Mouse (Mus musculus) CH12.LX (cell line): ENCODE measurements around the gene B3gnt2. TPM values are rescaled to one million over a fixed set of nuclear protein-coding genes. Genes with fewer than 3 reads are reported as not detected.
A peak's percentile ranks its signal among the peaks of the same experiment; 100 is the strongest.

Experiments
- DNase-seq: peaks from one replicate; pipeline ENCODE4 v3.0.0-alpha.2; 2013; ENCODE audit errors: extremely low read depth
- H3K27ac ChIP-seq: 2 replicates; pipeline ENCODE4 v1.5.1; 2012; ENCODE audit warnings: low read depth, mild to moderate bottlenecking, control low read depth, moderate library complexity; ENCODE audit not compliant: insufficient read depth
- H3K27me3 ChIP-seq: replicated peaks from 2 replicates; pipeline ENCODE3; 2012; ENCODE audit warnings: inconsistent platforms
- H3K36me3 ChIP-seq, 2 experiments: replicated peaks in 1 of 2; 2 replicates each; pipeline versions ENCODE3 to v1.6.1; 2012; ENCODE audit warnings: inconsistent platforms in 1 of 2, low read length in 1 of 2, mild to moderate bottlenecking in 1 of 2, mixed read lengths in 1 of 2, moderate library complexity in 1 of 2; ENCODE audit not compliant: control insufficient read depth in 1 of 2, insufficient read depth in 1 of 2
- H3K4me1 ChIP-seq, 2 experiments: 2 replicates each; pipeline ENCODE4 v1.6.1; 2012; ENCODE audit warnings: inconsistent platforms in 1 of 2, moderate library complexity in 1 of 2; ENCODE audit not compliant: insufficient read depth in 2 of 2, control insufficient read depth in 1 of 2
- H3K4me2 ChIP-seq: 2 replicates; pipeline ENCODE4 v1.6.1; 2012; ENCODE audit warnings: low read depth, mild to moderate bottlenecking, control low read depth; ENCODE audit not compliant: poor library complexity, insufficient read depth, severe bottlenecking
- H3K4me3 ChIP-seq, 3 experiments: fragments of 150-350 bp in 1 of 3; sonication (generic) in 1 of 3; replicated peaks in 1 of 3; 2 replicates each; pipeline versions ENCODE3 to v1.5.1; 2011 to 2012; ENCODE audit warnings: low read depth in 2 of 3, low read length in 2 of 3, mild to moderate bottlenecking in 2 of 3, moderate library complexity in 2 of 3, control low read depth in 1 of 3, improper control_type of control experiment in 1 of 3, inconsistent platforms in 1 of 3, mixed read lengths in 1 of 3; ENCODE audit not compliant: poor library complexity in 1 of 3
- H3K79me2 ChIP-seq: replicated peaks from 2 replicates; pipeline ENCODE4 v1.6.1; 2012; ENCODE audit warnings: mild to moderate bottlenecking, moderate library complexity; ENCODE audit not compliant: control insufficient read depth, poor library complexity, insufficient read depth, severe bottlenecking; ENCODE audit errors: extremely low read depth
- H3K9ac ChIP-seq: 2 replicates; pipeline ENCODE4 v1.6.1; 2012; ENCODE audit warnings: low read depth, mild to moderate bottlenecking, control low read depth, moderate library complexity; ENCODE audit not compliant: insufficient read depth
- H3K9me3 ChIP-seq: replicated peaks from 2 replicates; pipeline ENCODE3; 2012; ENCODE audit warnings: low read length, inconsistent platforms, mixed read lengths
- BHLHE40 ChIP-seq: IDR thresholded peaks from 2 replicates; pipeline ENCODE4 v1.6.1; 2011; ENCODE audit warnings: mild to moderate bottlenecking, low read depth, low read length, improper control_type of control experiment
- CHD1 ChIP-seq: IDR thresholded peaks from 2 replicates; pipeline ENCODE4 v1.6.1; 2012; ENCODE audit warnings: low read depth, low read length, improper control_type of control experiment, inconsistent platforms
- CHD2 ChIP-seq: IDR thresholded peaks from 2 replicates; pipeline ENCODE4 v1.6.1; 2011; ENCODE audit warnings: low read length, improper control_type of control experiment
- CTCF ChIP-seq, 2 experiments: IDR thresholded peaks in 1 of 2; conservative IDR thresholded peaks in 1 of 2; 2 replicates each; pipeline ENCODE4 v1.5.1; 2011 to 2012; ENCODE audit warnings: low read depth in 2 of 2, low read length in 2 of 2, improper control_type of control experiment in 1 of 2, inconsistent platforms in 1 of 2, mild to moderate bottlenecking in 1 of 2, moderate library complexity in 1 of 2
- E2F4 ChIP-seq: IDR thresholded peaks from 2 replicates; pipeline ENCODE4 v1.6.1; 2011; ENCODE audit warnings: low read depth, low read length, improper control_type of control experiment; ENCODE audit not compliant: insufficient replicate concordance
- ELF1 ChIP-seq: IDR thresholded peaks from 2 replicates; pipeline ENCODE4 v1.6.1; 2014; ENCODE audit warnings: low read depth, mild to moderate bottlenecking, inconsistent platforms, low read length, improper control_type of control experiment
- EP300 ChIP-seq: IDR thresholded peaks from 2 replicates; pipeline ENCODE4 v1.6.1; 2011; ENCODE audit warnings: low read length, improper control_type of control experiment
- ETS1 ChIP-seq: conservative IDR thresholded peaks from 2 replicates; pipeline ENCODE4 v1.6.1; 2012; ENCODE audit warnings: low read depth, mild to moderate bottlenecking, inconsistent platforms, low read length, improper control_type of control experiment, moderate library complexity
- GABPA ChIP-seq: IDR thresholded peaks from 2 replicates; pipeline ENCODE4 v1.6.1; 2012; ENCODE audit warnings: low read depth, low read length, improper control_type of control experiment, inconsistent platforms; ENCODE audit not compliant: insufficient replicate concordance
- HCFC1 ChIP-seq: IDR thresholded peaks from 2 replicates; pipeline ENCODE4 v1.6.1; 2012; ENCODE audit warnings: low read depth, mild to moderate bottlenecking, inconsistent platforms, low read length, improper control_type of control experiment
- IRF4 ChIP-seq: IDR thresholded peaks from 2 replicates; pipeline ENCODE4 v1.6.1; 2014; ENCODE audit warnings: low read depth, mild to moderate bottlenecking, inconsistent platforms, low read length, improper control_type of control experiment
- JUN ChIP-seq: IDR thresholded peaks from 2 replicates; pipeline ENCODE4 v1.6.1; 2011; ENCODE audit warnings: low read depth, mild to moderate bottlenecking, low read length, improper control_type of control experiment, moderate library complexity; ENCODE audit not compliant: insufficient read depth
- JUND ChIP-seq: conservative IDR thresholded peaks from 2 replicates; pipeline ENCODE4 v1.6.1; 2011; ENCODE audit warnings: low read depth, low read length, improper control_type of control experiment
- KAT2A ChIP-seq: IDR thresholded peaks from 2 replicates; pipeline ENCODE4 v1.6.1; 2012; ENCODE audit warnings: low read length, improper control_type of control experiment, inconsistent platforms; ENCODE audit not compliant: insufficient replicate concordance
- MAFK ChIP-seq: IDR thresholded peaks from 2 replicates; pipeline ENCODE4 v1.6.1; 2011; ENCODE audit warnings: low read length, improper control_type of control experiment; ENCODE audit not compliant: insufficient replicate concordance
- MAX ChIP-seq: IDR thresholded peaks from 2 replicates; pipeline ENCODE4 v1.6.1; 2011; ENCODE audit warnings: low read length, improper control_type of control experiment
- MAZ ChIP-seq: IDR thresholded peaks from 2 replicates; pipeline ENCODE4 v1.6.1; 2012; ENCODE audit warnings: low read depth, mild to moderate bottlenecking, inconsistent platforms, low read length, improper control_type of control experiment, moderate library complexity
- MEF2A ChIP-seq: IDR thresholded peaks from 2 replicates; pipeline ENCODE4 v1.6.1; 2014; ENCODE audit warnings: low read depth, mild to moderate bottlenecking, inconsistent platforms, low read length, improper control_type of control experiment, borderline replicate concordance
- MXI1 ChIP-seq: IDR thresholded peaks from 2 replicates; pipeline ENCODE4 v1.6.1; 2011; ENCODE audit warnings: mild to moderate bottlenecking, low read depth, low read length, improper control_type of control experiment
- MYC ChIP-seq: IDR thresholded peaks from 2 replicates; pipeline ENCODE4 v1.6.1; 2011; ENCODE audit warnings: low read depth, mild to moderate bottlenecking, improper control_type of control experiment, low read length
- NELFE ChIP-seq: IDR thresholded peaks from 2 replicates; pipeline ENCODE4 v1.6.1; 2011; ENCODE audit warnings: low read depth, low read length, improper control_type of control experiment
- NRF1 ChIP-seq: IDR thresholded peaks from 2 replicates; pipeline ENCODE4 v1.6.1; 2014; ENCODE audit warnings: low read depth, mild to moderate bottlenecking, inconsistent platforms, low read length, improper control_type of control experiment, moderate library complexity
- PAX5 ChIP-seq: IDR thresholded peaks from 2 replicates; pipeline ENCODE4 v1.6.1; 2012; ENCODE audit warnings: low read length, inconsistent platforms, mixed read lengths
- POLR2A ChIP-seq: IDR thresholded peaks from 2 replicates; pipeline ENCODE4 v1.6.1; 2011; ENCODE audit warnings: low read depth, mild to moderate bottlenecking, improper control_type of control experiment, low read length
- POLR2AphosphoS2 ChIP-seq: IDR thresholded peaks from 2 replicates; pipeline ENCODE4 v1.6.1; 2011; ENCODE audit warnings: low read depth, low read length, improper control_type of control experiment
- RAD21 ChIP-seq: IDR thresholded peaks from 2 replicates; pipeline ENCODE4 v1.6.1; 2011; ENCODE audit warnings: low read depth, mild to moderate bottlenecking, low read length, improper control_type of control experiment, moderate library complexity
- RCOR1 ChIP-seq: conservative IDR thresholded peaks from 2 replicates; pipeline ENCODE4 v1.6.1; 2012; ENCODE audit warnings: low read depth, mild to moderate bottlenecking, inconsistent platforms, low read length, improper control_type of control experiment
- SIN3A ChIP-seq: IDR thresholded peaks from 2 replicates; pipeline ENCODE4 v1.6.1; 2012; ENCODE audit warnings: low read length, improper control_type of control experiment, inconsistent platforms
- SMC3 ChIP-seq: IDR thresholded peaks from 2 replicates; pipeline ENCODE4 v1.6.1; 2011; ENCODE audit warnings: low read depth, low read length, improper control_type of control experiment
- TBP ChIP-seq: conservative IDR thresholded peaks from 2 replicates; pipeline ENCODE4 v1.6.1; 2011; ENCODE audit warnings: low read depth, low read length, improper control_type of control experiment
- TCF12 ChIP-seq: IDR thresholded peaks from 2 replicates; pipeline ENCODE4 v1.6.1; 2014; ENCODE audit warnings: low read depth, mild to moderate bottlenecking, inconsistent platforms, low read length, improper control_type of control experiment
- UBTF ChIP-seq: IDR thresholded peaks from 2 replicates; pipeline ENCODE4 v1.6.1; 2012; ENCODE audit warnings: low read depth, mild to moderate bottlenecking, inconsistent platforms, low read length, improper control_type of control experiment, moderate library complexity
- USF1 ChIP-seq: IDR thresholded peaks from 2 replicates; pipeline ENCODE4 v1.6.1; 2014; ENCODE audit warnings: low read depth, mild to moderate bottlenecking, inconsistent platforms, low read length, improper control_type of control experiment
- USF2 ChIP-seq: conservative IDR thresholded peaks from 2 replicates; pipeline ENCODE4 v1.6.1; 2011; ENCODE audit warnings: low read depth, low read length, improper control_type of control experiment
- ZC3H11A ChIP-seq: IDR thresholded peaks from 2 replicates; pipeline ENCODE4 v1.6.1; 2012; ENCODE audit warnings: low read depth, mild to moderate bottlenecking, inconsistent platforms, low read length, improper control_type of control experiment
- ZKSCAN1 ChIP-seq: IDR thresholded peaks from 2 replicates; pipeline ENCODE4 v1.6.1; 2012; ENCODE audit warnings: low read depth, inconsistent platforms, low read length, improper control_type of control experiment, borderline replicate concordance
- ZMIZ1 ChIP-seq: IDR thresholded peaks from 2 replicates; pipeline ENCODE4 v1.6.1; 2012; ENCODE audit warnings: low read depth, mild to moderate bottlenecking, inconsistent platforms, low read length, improper control_type of control experiment
- ZNF384 ChIP-seq: IDR thresholded peaks from 2 replicates; pipeline ENCODE4 v1.6.1; 2012; ENCODE audit warnings: low read depth, low read length, improper control_type of control experiment, inconsistent platforms
- dilution Hi-C: fragments of 300-500 bp; cut with MboI; formaldehyde crosslinking; loops from 2 replicates; pipeline ENCODE4 v1.14.3; 2020; ENCODE audit warnings: low sequenced_read_pairs; ENCODE audit not compliant: extremely low pct_unique_long_range_greater_than_20kb, extremely low pct_ligation_motif_present
- in situ Hi-C: fragments of 300-500 bp; cut with MboI; formaldehyde crosslinking; loops from 3 replicates; pipeline ENCODE4 v1.14.3; 2019; ENCODE audit warnings: low sequenced_read_pairs, low pct_ligation_motif_present, low pct_unique_long_range_greater_than_20kb, mixed read lengths
- polyA plus RNA-seq: library from polyadenylated mRNA; unstranded; fragments of >175 nt; gene quantifications from 2 replicates; pipeline ENCODE4 v1.2.1, GENCODE M21; 2012; ENCODE audit warnings: low read depth; ENCODE audit not compliant: insufficient read length
- total RNA-seq, 2 experiments: library from RNA; depleted of rRNA; stranded (reverse); fragments of 300-350 nt in 1 of 2; fragments of >200 nt in 1 of 2; gene quantifications; 2 replicates each; pipeline ENCODE4 v1.2.3; 2012 to 2014

The B3gnt2 gene
- total and polyA plus RNA-seq, 3 experiments = 74.6 to 96.0 (median 75.2) TPM

GRCm38 (mm10) chr11:22857705-22858440 is 2.9 kb downstream of the B3gnt2 start:
- Histone ChIP-seq H3K27me3 (no peaks in the 10 kb centered on the region), H3K27ac (peak overlapping the region; percentile 82), H3K9ac (peak overlapping the region; percentile 85), H3K9me3 (no peaks in the 10 kb centered on the region), H3K4me2 (peak overlapping the region; percentile 84), H3K36me3 (peaks cover 7 to 24% of the 10 kb centered on the region in 2 experiments), H3K79me2 (peaks cover 74% of the 10 kb centered on the region), H3K4me1 (peaks cover 22 to 38% of the 10 kb centered on the region in 2 experiments), H3K4me3 (peak overlapping the region; percentile 83 to 89 (median 84))
- TF ChIP-seq JUN (no peak), CHD2 (no peak), USF1 (no peak), GABPA (no peak), MAFK (no peak), SMC3 (0 out of 2 replicates have a peak, but pooled peaks have one; percentile 1), CHD1 (peak; percentile 94), E2F4 (no peak), POLR2A (no peak), MAX (peak; percentile 74; the same call in 1 of the 2 replicates), RAD21 (no peak), MEF2A (0 out of 2 replicates have a peak, but pooled peaks have one; percentile 15), RCOR1 (no peak; the same call in 1 of the 2 replicates), SIN3A (peak; percentile 97), ELF1 (0 out of 2 replicates have a peak, but pooled peaks have one; percentile 6), TCF12 (no peak), JUND (no peak), NRF1 (no peak), NELFE (no peak; the same call in 1 of the 2 replicates), CTCF (conservative IDR thresholded peaks at IDR 0.05 in 1 of 2, IDR thresholded peaks at IDR 0.05 in 1 of 2; ENCODE audit: low read depth in 2 of 2, low read length in 2 of 2) (no peak), TBP (no peak), IRF4 (no peak), ZC3H11A (no peak), USF2 (no peak), ZMIZ1 (0 out of 2 replicates have a peak, but pooled peaks have one; percentile 37), ZKSCAN1 (no peak), EP300 (no peak), ETS1 (no peak), MYC (peak; percentile 95), MXI1 (peak; percentile 95), HCFC1 (peak; percentile 13; the same call in 1 of the 2 replicates), MAZ (no peak), PAX5 (no peak), ZNF384 (no peak), BHLHE40 (peak; percentile 55), POLR2AphosphoS2 (no peak; the same call in 1 of the 2 replicates), KAT2A (no peak), UBTF (peak; percentile 93)
- in situ Hi-C loops (no loop called here), dilution Hi-C loops (no loop called here)
- DNase-seq = no peak
